Mouse (Mus musculus): Measurements from ENCODE around the gene Dffa.

DNA sequence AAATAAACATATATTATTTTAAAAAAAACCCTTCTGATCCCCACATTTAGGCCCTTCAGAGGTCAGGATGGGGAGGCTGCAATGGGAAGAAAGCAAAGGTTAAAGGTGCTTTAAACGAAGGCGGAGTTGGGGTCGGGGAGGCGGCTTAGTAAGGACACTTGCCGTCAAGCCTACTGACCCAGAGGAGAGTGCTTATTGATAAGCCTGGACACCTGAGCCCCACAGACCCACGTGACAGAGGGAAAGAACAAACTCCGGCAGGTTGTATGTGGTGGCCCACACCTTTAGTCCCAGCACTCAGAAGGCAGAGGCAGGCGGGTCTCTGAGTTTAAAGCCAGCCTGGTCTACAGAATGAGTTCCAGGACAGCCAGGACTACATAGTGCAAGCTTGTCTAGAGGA, 23.8 kb upstream of the Dffa start:
- TF ChIP-seq NRF1 (IDR thresholded peaks at IDR 0.05; ENCODE audit: low read depth, low read length) (no peak), KAT2A (IDR thresholded peaks at IDR 0.05; ENCODE audit: insufficient replicate concordance, low read length) (no peak), GABPA (IDR thresholded peaks at IDR 0.05; ENCODE audit: insufficient replicate concordance, low read depth, low read length) (no peak), ZC3H11A (IDR thresholded peaks at IDR 0.05; ENCODE audit: low read depth, low read length) (no peak), ZMIZ1 (IDR thresholded peaks at IDR 0.05; ENCODE audit: low read depth, low read length) (no peak), CTCF (conservative IDR thresholded peaks at IDR 0.05 in 1 of 2, IDR thresholded peaks at IDR 0.05 in 1 of 2; ENCODE audit: low read depth in 2 of 2, low read length in 2 of 2) (no peak), POLR2A (IDR thresholded peaks at IDR 0.05; ENCODE audit: low read depth, low read length) (no peak), MAFK (IDR thresholded peaks at IDR 0.05; ENCODE audit: insufficient replicate concordance, low read length) (no peak), USF1 (IDR thresholded peaks at IDR 0.05; ENCODE audit: low read depth, low read length) (no peak)

Measured in CH12.LX (cell line).